In the genomic region with DNA sequence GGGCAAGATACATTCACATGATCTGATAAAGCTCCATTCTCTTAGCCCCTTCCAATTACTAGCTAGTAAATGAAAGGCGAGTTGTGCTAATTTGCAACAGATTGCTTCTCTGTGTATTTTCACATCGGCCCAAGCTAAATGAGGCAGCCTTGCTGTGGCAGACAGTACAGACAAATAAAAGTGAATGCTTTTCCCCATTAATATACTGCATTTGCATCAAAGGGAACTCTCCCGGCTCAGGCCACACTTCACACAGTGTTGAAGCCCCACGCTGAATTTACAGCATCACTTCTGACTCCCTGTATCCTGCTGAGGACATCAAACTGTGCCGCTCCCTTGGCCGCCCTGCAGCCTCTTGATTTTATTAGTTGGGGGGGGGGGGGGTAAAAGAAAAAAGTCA, we compare ENCODE assay signal across 12 mouse cellular contexts.
DNase-seq lines count a peak whose midpoint lies in the region; ATAC-seq and TF ChIP-seq lines count a peak whose summit lies in the region.
"Had no signal": no experiment of that assay in that cellular context is flagged by ENCODE, and none has a peak within 500 bp of the region (broad histone marks: within the 10 kb centered on the region; RNA-seq: fewer than 3 reads in every experiment).

No protein-coding gene starts in this region.

- 0 out of 2 replicates have a peak, but pooled peaks have one; percentile 20 for ATAC-seq in hindbrain, embryonic 16.5 days
- ATAC-seq in forebrain, embryonic 14.5 days, result peak; percentile 82
- ATAC-seq in limb, embryonic 13.5 days (ENCODE audit: low FRiP score, low read depth), result peak; percentile 59; the same call in 1 of the 2 replicates

- 38% methylated on average over 6 of the region's 6 CpGs for WGBS in hindbrain, embryonic 16.5 days
- WGBS in hindbrain, embryonic 10.5 days, result 49% methylated on average over 6 of the region's 6 CpGs
- WGBS in forebrain, embryonic 14.5 days, result 15% methylated on average over 6 of the region's 6 CpGs
- WGBS in limb, embryonic 13.5 days, result 13% methylated on average over 6 of the region's 6 CpGs

- no peaks in the 10 kb centered on the region for H3K27me3 ChIP-seq in hindbrain, embryonic 16.5 days (replicated peaks; ENCODE audit: control insufficient read depth, insufficient read depth, low read length)
- no peaks in the 10 kb centered on the region for H3K27me3 ChIP-seq in hindbrain, embryonic 10.5 days (ENCODE audit: insufficient read depth, poor library complexity, severe bottlenecking)
- H3K27me3 ChIP-seq in forebrain, embryonic 14.5 days (replicated peaks; ENCODE audit: control insufficient read depth, insufficient read depth, low read length), result no peaks in the 10 kb centered on the region
- H3K27me3 ChIP-seq in limb, embryonic 13.5 days, result peaks cover 6% of the 10 kb centered on the region; the same call in 1 of the 2 replicates
- H3K27me3 ChIP-seq: embryonic facial prominence, embryonic 15.5 days had no signal

- H3K4me3 ChIP-seq in hindbrain, embryonic 16.5 days (ENCODE audit: low read length), result no peak overlapping the region
- no peak overlapping the region for H3K4me3 ChIP-seq in hindbrain, embryonic 10.5 days
- no peak overlapping the region for H3K4me3 ChIP-seq in forebrain, embryonic 14.5 days (ENCODE audit: low read depth, low read length)
- H3K4me3 ChIP-seq in limb, embryonic 13.5 days, result no peak overlapping the region
- H3K4me3 ChIP-seq: embryonic facial prominence, embryonic 15.5 days had no signal

- no peak overlapping the region for H3K9ac ChIP-seq in hindbrain, embryonic 16.5 days (ENCODE audit: low read depth, low read length)
- no peak overlapping the region for H3K9ac ChIP-seq in forebrain, embryonic 14.5 days (ENCODE audit: low read length)
- no peak overlapping the region for H3K9ac ChIP-seq in limb, embryonic 13.5 days
- H3K9ac ChIP-seq: embryonic facial prominence, embryonic 15.5 days; lung, embryonic 14.5 days had no signal

- H3K36me3 ChIP-seq in hindbrain, embryonic 16.5 days (ENCODE audit: control insufficient read depth, insufficient read depth, low read length), result no peaks in the 10 kb centered on the region
- H3K36me3 ChIP-seq in hindbrain, embryonic 10.5 days, result no peaks in the 10 kb centered on the region
- no peaks in the 10 kb centered on the region for H3K36me3 ChIP-seq in forebrain, embryonic 14.5 days (ENCODE audit: control insufficient read depth, insufficient read depth, low read length)
- no peaks in the 10 kb centered on the region for H3K36me3 ChIP-seq in limb, embryonic 13.5 days
- H3K36me3 ChIP-seq: embryonic facial prominence, embryonic 15.5 days had no signal

- no peak overlapping the region for H3K27ac ChIP-seq in hindbrain, embryonic 16.5 days (ENCODE audit: low read depth, low read length)
- no peak overlapping the region for H3K27ac ChIP-seq in hindbrain, embryonic 10.5 days
- no peak overlapping the region for H3K27ac ChIP-seq in forebrain, embryonic 14.5 days (ENCODE audit: low read depth, low read length)
- no peak overlapping the region for H3K27ac ChIP-seq in limb, embryonic 13.5 days
- H3K27ac ChIP-seq: embryonic facial prominence, embryonic 15.5 days had no signal

- TF ChIP-seq CTCF in brain, embryonic 14.5 days (IDR thresholded peaks at IDR 0.05; ENCODE audit: borderline replicate concordance, extremely low read depth, insufficient read depth, insufficient read length), result no peak

- H3K4me1 ChIP-seq in hindbrain, embryonic 16.5 days (ENCODE audit: control insufficient read depth, insufficient read depth, low read depth, low read length), result no peaks in the 10 kb centered on the region
- peaks cover 2% of the 10 kb centered on the region; the same call in 1 of the 2 replicates for H3K4me1 ChIP-seq in hindbrain, embryonic 10.5 days (replicated peaks)
- peaks cover 6% of the 10 kb centered on the region; the same call in 1 of the 2 replicates for H3K4me1 ChIP-seq in forebrain, embryonic 14.5 days (ENCODE audit: control insufficient read depth, insufficient read depth, low read length)
- peaks cover 20% of the 10 kb centered on the region for H3K4me1 ChIP-seq in limb, embryonic 13.5 days

- H3K9me3 ChIP-seq in hindbrain, embryonic 16.5 days (ENCODE audit: control insufficient read depth, low read length), result no peaks in the 10 kb centered on the region
- no peaks in the 10 kb centered on the region for H3K9me3 ChIP-seq in hindbrain, embryonic 10.5 days
- no peaks in the 10 kb centered on the region for H3K9me3 ChIP-seq in forebrain, embryonic 14.5 days (replicated peaks; ENCODE audit: control insufficient read depth, low read length)
- H3K9me3 ChIP-seq in limb, embryonic 13.5 days, result no peaks in the 10 kb centered on the region
- H3K9me3 ChIP-seq: embryonic facial prominence, embryonic 15.5 days had no signal

- no peak for TF ChIP-seq POLR2A in brain, embryonic 14.5 days (IDR thresholded peaks at IDR 0.05; ENCODE audit: borderline replicate concordance, extremely low read depth, insufficient read depth, insufficient read length, poor library complexity, severe bottlenecking)

- DNase-seq in hindbrain, embryonic 10.5 days (ENCODE audit: low spot score), result no peak
- peak; percentile 77 for DNase-seq in brain, embryonic 14.5 days (ENCODE audit: low read depth)
- DNase-seq in forebrain, embryonic 14.5 days (ENCODE audit: low spot score), result peak; percentile 69
- DNase-seq in thymus, postnatal 14 days, result no peak
- DNase-seq in c-Kit-positive CD71-positive TER-119-positive erythroid progenitor cells, embryonic 14.5 days (ENCODE audit: low spot score), result no peak
- DNase-seq: cerebellum, adult 11 months; gastrocnemius, postnatal 14 days; heart, postnatal 14 days; lung, embryonic 14.5 days had no signal

- H3K4me2 ChIP-seq in hindbrain, embryonic 16.5 days (ENCODE audit: low read length), result no peak overlapping the region
- H3K4me2 ChIP-seq in forebrain, embryonic 14.5 days (ENCODE audit: low read length), result no peak overlapping the region
- no peak overlapping the region for H3K4me2 ChIP-seq in limb, embryonic 13.5 days (replicated peaks)
- H3K4me2 ChIP-seq: embryonic facial prominence, embryonic 15.5 days; lung, embryonic 14.5 days had no signal

Comparison
In these comparisons a context has a peak if more than half of its experiments do, and no peak if none do; other contexts are left out.
1. ATAC-seq: peak in every context shown above with its lines; median percentile 82 in forebrain, embryonic 14.5 days; 59 in limb, embryonic 13.5 days; 20 in hindbrain, embryonic 16.5 days.
2. DNase-seq: peak in brain, embryonic 14.5 days (single experiment) and forebrain, embryonic 14.5 days (single experiment); none in hindbrain, embryonic 10.5 days (single experiment), thymus, postnatal 14 days (single experiment) and c-Kit-positive CD71-positive TER-119-positive erythroid progenitor cells, embryonic 14.5 days (single experiment).